Mouse (Mus musculus): ENCODE data around the gene Smad3.

The Smad3 gene

DNA sequence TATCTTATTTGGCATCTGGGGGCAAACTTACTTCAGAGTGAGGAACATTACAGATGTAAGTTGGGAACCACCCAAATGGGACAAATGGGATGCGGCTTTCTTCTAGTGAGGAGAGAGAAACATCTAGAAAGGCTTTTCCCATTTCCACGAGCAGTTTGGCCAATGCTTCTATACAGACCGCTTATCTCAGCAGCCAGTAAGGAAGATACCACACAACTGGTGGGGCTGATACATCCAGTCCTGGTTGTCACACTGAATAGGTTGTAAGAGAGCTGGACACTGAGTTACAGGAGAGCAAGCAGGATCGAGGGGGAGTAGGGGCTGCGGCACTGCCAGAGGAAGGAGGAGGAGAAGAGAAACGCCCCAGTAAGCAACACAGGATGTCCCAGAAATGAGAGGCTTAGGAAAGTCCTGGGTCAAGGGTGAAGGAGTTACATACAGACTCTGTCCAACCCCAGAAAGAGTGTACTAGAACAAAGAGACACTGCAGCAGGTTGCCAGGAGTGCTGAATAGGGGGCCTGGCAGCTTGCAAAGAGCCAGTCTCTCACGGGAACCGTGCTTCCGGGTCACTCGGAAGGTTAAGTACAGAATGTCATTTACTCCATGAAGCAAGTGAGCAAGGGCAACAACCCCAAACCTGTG is 61.2 kb downstream of the Smad3 start:
- no peak for DNase-seq

DNA sequence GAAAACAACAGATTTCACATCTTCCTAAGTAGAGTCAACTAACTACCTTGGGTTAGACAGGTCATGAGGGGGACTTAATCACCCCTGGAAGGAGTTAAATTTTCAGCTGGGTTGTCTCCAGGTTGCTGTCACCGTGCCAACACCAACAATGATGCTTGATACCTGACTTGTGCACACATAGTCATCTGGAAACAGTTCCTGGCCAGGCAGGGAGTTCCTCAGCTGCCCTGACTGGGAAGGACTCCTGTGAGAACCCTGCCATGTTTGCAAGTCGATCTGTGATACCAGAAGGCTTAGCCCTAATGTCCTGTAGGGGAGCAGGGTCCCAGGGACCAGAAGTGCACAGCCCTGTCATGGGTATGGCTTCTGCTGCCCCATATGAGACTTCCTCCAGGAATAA is 65.8 kb downstream of the Smad3 start:
- no peak for DNase-seq

DNA sequence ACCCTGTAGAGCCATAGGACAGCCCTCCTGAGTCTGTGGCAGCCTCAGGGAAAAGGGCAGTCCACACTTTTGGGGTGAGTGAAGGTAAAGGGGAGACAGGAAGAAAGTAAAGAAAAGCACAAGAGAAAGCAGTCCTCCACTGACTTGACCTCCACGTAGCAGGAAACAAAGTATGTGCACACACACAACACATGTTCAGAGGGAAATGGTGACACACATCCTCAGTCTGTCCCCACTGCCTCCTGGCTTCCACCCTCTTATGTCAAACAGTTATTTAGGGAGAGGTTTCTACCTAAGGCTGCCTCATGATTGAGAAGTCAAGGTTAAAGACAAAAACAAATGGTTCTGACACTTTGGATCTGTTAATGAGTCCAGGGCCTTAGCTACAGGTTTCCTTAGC is 67.3 kb downstream of the Smad3 start:
- DNase-seq: no peak

- DNase-seq: no peak
Measured at GRCm38 (mm10) chr9:63687413-63688015, 70.3 kb downstream of the Smad3 start.

- no peak for DNase-seq
Measured at GRCm38 (mm10) chr9:63685352-63685751, 72.4 kb downstream of the Smad3 start.

DNA sequence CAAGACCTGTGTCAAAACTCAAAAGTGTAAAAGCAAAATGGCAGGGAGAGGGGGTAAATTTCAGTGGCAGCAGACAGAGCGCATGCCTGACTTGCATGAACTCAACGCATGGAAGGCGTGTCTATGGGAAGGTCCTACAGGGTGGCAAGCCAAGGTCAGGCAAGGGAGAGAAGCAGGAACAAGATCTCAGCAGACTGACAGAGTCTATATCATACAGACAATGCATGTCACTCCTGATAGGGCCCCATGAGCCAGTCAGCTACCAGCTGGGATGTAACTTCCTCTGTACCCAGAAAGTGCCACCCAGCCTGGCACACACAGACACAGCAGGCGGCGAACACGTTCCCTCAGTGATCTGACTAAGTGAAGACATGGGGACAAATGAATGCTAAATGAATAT is 73.5 kb downstream of the Smad3 start:
- no peak for DNase-seq

GRCm38 (mm10) chr9:63682943-63683342 is 74.9 kb downstream of the Smad3 start:
- no peak for DNase-seq

- no peak for DNase-seq
Measured at GRCm38 (mm10) chr9:63682301-63682700, 75.5 kb downstream of the Smad3 start.

- DNase-seq: no peak
Measured at GRCm38 (mm10) chr9:63678076-63678475, 79.7 kb downstream of the Smad3 start.

DNA sequence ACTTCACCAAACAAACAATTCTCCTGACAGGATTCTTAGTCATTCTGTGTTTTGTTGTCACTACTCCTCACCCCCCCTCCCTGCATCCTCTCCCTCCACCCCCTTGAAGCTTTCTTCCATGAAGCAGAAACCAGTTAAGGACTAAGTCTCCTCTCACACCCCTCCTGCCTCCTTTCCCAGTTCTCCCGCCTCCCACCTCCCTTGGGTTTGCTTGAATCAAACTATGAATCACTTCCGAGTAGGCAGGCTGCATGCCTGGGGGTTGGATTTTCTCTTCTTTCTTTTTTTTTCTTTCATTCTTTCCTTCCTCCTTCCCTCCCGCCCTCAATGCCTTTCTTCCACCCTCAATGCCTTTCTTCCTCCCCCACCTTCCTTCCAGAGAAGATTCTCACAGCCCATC is 80.2 kb downstream of the Smad3 start:
- no peak for DNase-seq

- no peak for DNase-seq
Measured at GRCm38 (mm10) chr9:63674613-63675012, 83.2 kb downstream of the Smad3 start.

DNA sequence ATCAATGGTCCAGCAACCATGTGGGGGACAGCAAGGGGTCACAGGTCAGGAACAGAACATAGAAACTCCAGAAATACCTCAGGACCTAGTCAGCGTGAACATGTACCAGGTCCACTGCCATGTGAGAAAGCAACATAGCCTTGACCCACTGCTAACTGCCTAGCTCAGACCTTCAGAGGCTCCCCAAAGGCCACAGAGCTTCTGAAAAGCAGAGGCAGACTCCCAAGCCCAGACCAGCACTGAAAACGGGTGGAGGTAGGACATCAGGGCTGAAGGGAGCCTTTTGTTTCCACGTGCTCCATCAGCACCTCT is 84.3 kb downstream of the Smad3 start:
- DNase-seq: no peak

GRCm38 (mm10) chr9:63672797-63673493 is 84.8 kb downstream of the Smad3 start:
- no peak for DNase-seq

DNA sequence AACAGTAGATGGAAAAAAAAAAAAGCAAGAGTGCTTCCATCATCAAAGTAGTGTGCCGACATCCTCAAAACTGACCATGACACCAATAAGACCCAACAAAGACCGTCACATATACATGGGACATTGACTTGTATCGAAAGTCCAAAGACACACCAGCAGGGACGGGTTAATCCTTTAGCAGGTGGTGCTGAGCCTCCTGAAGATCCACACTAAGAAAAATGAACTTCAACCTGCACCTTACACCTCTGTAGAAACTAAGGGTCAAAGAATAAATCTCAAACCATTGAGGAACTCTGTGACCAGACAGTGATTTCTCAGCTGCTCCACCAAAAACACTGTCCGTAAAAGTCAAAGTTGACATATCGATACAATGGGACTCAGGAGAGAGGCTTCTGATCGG is 88.0 kb downstream of the Smad3 start:
- DNase-seq: no peak

GRCm38 (mm10) chr9:63668621-63669020 is 89.2 kb downstream of the Smad3 start:
- no peak for DNase-seq

DNA sequence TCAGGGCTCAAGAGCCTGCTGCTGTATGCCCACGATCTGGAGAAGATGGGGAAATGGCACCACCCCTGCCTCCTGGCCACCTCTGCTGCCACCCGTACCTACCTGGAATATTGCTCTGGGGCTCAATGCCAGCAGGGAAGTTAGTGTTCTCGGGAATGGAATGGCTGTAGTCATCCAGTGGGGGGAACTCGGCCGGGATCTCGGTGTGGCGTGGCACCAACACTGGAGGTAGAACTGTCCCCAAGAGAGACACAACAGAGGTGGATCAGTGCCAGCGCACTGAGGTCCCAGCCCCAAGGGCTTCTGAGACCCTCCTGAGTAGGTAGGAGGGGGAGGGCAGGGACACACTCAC is 90.4 kb downstream of the Smad3 start:
- no peak for DNase-seq

GRCm38 (mm10) chr9:63666612-63667372 is 91.0 kb downstream of the Smad3 start:
- DNase-seq: no peak

DNA sequence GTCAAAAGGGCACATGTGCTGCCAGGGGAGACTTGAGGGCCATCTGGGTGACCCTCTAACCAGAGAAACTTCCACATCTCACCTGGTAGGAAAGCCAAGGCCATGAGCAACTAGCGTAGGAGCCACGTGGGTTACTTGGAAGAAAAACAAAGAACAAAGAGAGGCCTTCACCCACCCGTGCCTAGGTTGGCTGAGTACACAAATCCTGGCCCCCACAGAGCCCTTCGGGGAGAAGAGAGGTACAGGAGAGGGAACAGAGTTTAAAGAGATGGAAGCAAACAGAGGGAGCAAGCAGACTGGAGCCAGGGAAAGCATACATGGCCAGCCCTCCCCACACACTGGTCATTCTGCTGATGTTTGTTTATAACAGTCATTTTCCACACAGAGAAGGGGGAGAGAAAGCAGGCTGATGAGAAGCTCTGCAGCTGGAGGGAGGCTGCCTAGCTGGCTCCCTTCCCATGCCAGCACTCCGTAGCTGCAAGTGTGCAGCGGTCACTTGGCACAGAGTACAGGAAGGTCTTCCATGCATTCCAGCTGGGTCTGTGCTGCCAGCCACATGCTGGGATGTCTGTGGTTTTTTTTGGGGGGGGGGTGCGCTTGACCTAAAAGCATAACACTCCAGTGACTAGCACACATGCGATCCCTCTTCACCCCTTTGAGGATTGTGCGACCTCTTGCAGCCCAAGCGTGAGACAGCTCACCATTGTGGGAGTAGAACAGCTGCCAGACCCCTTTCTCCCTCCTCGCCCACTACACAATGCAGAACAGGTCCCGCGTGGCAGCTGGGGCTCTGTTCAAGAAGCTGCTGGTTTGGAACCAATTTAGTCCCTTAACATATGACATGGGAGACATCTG is 92.8 kb downstream of the Smad3 start:
- no peak for DNase-seq

DNA sequence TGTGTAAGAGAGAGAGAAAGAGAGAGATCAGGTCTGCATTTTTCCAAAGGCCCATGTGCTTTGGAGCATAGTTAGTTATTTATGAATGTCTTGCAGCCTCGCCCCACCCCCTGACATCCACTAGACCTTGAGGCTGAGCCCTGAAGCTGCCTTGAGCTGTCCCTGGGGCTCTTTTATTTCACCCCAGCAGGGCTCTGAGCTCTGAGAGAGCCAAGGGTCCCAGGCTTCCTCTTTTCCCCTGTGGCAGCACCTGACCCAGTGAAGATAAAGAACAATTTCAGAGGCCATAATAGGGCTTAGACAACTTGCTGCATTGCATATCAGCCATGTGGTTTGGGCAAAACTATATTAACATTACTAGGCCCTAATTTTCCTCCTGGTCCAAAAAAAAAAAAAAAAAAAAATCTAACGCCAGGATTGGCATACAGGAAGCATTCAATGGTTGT is 93.5 kb downstream of the Smad3 start:
- DNase-seq: no peak

- no peak for DNase-seq
Measured at GRCm38 (mm10) chr9:63663222-63663621, 94.6 kb downstream of the Smad3 start.

- DNase-seq: no peak
Measured at GRCm38 (mm10) chr9:63662759-63663158, 95.0 kb downstream of the Smad3 start.

DNA sequence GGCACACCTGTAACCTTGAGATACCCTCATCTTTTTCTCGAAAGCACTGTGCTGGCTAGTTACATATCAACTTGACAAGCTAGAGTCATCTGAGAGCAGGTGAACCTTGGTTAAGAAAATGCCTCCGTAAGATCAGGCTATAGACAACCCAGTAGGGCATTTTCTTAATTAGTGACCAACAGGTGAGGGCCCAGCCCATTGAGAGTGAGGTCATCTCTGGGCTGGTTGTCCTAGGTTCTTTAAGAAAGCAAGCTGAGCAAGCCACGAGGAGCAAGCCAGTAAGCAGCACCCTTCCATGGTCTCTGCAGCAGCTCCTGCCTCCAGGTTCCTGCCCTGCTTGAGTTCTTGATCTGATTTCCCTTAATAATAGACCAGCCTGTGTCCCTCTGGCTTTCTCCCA is 97.1 kb downstream of the Smad3 start:
- DNase-seq: no peak

DNA sequence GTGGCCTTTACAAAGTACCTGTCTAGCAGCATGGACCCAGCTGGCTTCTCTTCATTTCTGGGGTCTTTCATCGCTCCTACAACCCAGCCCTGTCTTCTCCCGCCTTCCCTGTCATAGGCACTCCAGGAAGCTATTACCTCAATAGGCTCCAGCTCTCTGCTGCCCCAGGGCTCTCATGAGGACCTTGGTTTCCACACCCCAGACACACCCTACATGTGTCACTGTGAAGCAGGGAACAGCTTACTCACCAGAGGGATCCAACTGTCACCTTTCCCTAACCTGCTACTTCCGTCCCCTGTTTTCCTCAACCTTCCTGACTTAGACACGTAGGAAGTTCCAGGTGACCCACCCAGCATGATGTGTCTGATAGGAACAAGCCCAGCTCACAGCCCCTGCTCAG is 97.7 kb downstream of the Smad3 start:
- DNase-seq: no peak

All from right cerebral cortex, postnatal 14 days (tissue).